Mouse (Mus musculus) layer of hippocampus, postnatal 10 days (tissue): ENCODE measurements around the gene Tac4. TPM values are rescaled to one million over a fixed set of nuclear protein-coding genes. Genes with fewer than 3 reads are reported as not detected.

Source experiments
- DNase-seq, 2 experiments: peaks; one replicate each; pipeline ENCODE4 v3.0.0; 2021; ENCODE audit warnings: low spot score in 2 of 2
- total RNA-seq, 2 experiments: library from RNA; stranded (reverse); gene quantifications; 2 replicates each; pipeline ENCODE4 v1.2.3; 2021

Gene Tac4
- total RNA-seq, 2 experiments from 2014 or later = not detected

- DNase-seq = no peak
Observed at GRCm38 (mm10) chr11:95310648-95311424, 49.5 kb downstream of the Tac4 start.

GRCm38 (mm10) chr11:95311425-95311807 is 50.1 kb downstream of the Tac4 start:
- no peak for DNase-seq

- DNase-seq = no peak
Observed at GRCm38 (mm10) chr11:95315215-95315955, 54.1 kb downstream of the Tac4 start.

GRCm38 (mm10) chr11:95318116-95318515 is 56.8 kb downstream of the Tac4 start:
- no peak for DNase-seq

Other genes with a start within 250 kb of the Tac4 start
- 10 to 100 TPM; 48.9 to 49.7 TPM for gene Pdk2, start 220.2 kb upstream of the Tac4 start, total RNA-seq
- gene Itga3, start 184.7 kb upstream of the Tac4 start, total RNA-seq = 10 to 100 TPM; 16.4 to 18.9 TPM
- not detected for gene Dlx3, start 141.4 kb upstream of the Tac4 start, total RNA-seq
- under 1 TPM in 1 of 2 experiments, not detected in 1; 0.23 TPM for gene Dlx4, start 115.3 kb upstream of the Tac4 start, total RNA-seq
- 10 to 100 TPM; 59.2 to 63.1 TPM for gene Kat7, start 48.7 kb downstream of the Tac4 start, total RNA-seq
- 1 to 10 TPM; 5.8 to 6.5 TPM for gene Fam117a, start 75.5 kb downstream of the Tac4 start, total RNA-seq
- gene Slc35b1, start 123.2 kb downstream of the Tac4 start, total RNA-seq = 10 to 100 TPM; 75.0 to 81.6 TPM
- 100 to 1,000 TPM; 132 to 137 TPM for gene Spop, start 152.6 kb downstream of the Tac4 start, total RNA-seq